Mouse (Mus musculus): ENCODE data around the gene Kpna6. TPM values are rescaled to one million over a fixed set of nuclear protein-coding genes. Genes with fewer than 3 reads are reported as not detected.

Kpna6 gene
- polyA plus RNA-seq, 1 experiment from 2014 or later, result 6.9 TPM

Small RNA genes lying within 50 kb of the gene (microRNA-seq; reads per million reads assigned to microRNA genes)
- gene Mir7016, result not detected

Other genes starting within 250 kb of the Kpna6 start
- 1.3 and 1.4 TPM in 2 replicates for gene Zbtb8b, start 231.9 kb downstream of the Kpna6 start, polyA plus RNA-seq (2015; fragmentation: Nextera tagmentation; extraction: Ambion mirVana)
- 79.2 and 87.0 TPM in 2 replicates for gene Bsdc1, start 211.2 kb downstream of the Kpna6 start, polyA plus RNA-seq (2015; fragmentation: Nextera tagmentation; extraction: Ambion mirVana)
- gene Tssk3, start 181.7 kb downstream of the Kpna6 start, polyA plus RNA-seq (2015; fragmentation: Nextera tagmentation; extraction: Ambion mirVana), result 0.13 TPM in 1 of 2 replicates, not detected in the other
- gene Fam229a, start 181.6 kb downstream of the Kpna6 start, polyA plus RNA-seq (2015; fragmentation: Nextera tagmentation; extraction: Ambion mirVana), result 0.23 and 0.60 TPM in 2 replicates
- 36.6 and 41.4 TPM in 2 replicates for gene Marcksl1, start 159.2 kb downstream of the Kpna6 start, polyA plus RNA-seq (2015; fragmentation: Nextera tagmentation; extraction: Ambion mirVana)
- 82.1 and 89.8 TPM in 2 replicates for gene Hdac1, start 130.1 kb downstream of the Kpna6 start, polyA plus RNA-seq (2015; fragmentation: Nextera tagmentation; extraction: Ambion mirVana)
- 3.1 and 3.2 TPM in 2 replicates for gene Lck, start 99.1 kb downstream of the Kpna6 start, polyA plus RNA-seq (2015; fragmentation: Nextera tagmentation; extraction: Ambion mirVana)
- 6.9 and 7.5 TPM in 2 replicates for gene Fam167b, start 94.2 kb downstream of the Kpna6 start, polyA plus RNA-seq (2015; fragmentation: Nextera tagmentation; extraction: Ambion mirVana)
- 133 and 142 TPM in 2 replicates for gene Eif3i, start 72.1 kb downstream of the Kpna6 start, polyA plus RNA-seq (2015; fragmentation: Nextera tagmentation; extraction: Ambion mirVana)
- 104 and 106 TPM in 2 replicates for gene Tmem234, start 72.1 kb downstream of the Kpna6 start, polyA plus RNA-seq (2015; fragmentation: Nextera tagmentation; extraction: Ambion mirVana)
- 0.46 and 0.91 TPM in 2 replicates for gene Dcdc2b, start 58.5 kb downstream of the Kpna6 start, polyA plus RNA-seq (2015; fragmentation: Nextera tagmentation; extraction: Ambion mirVana)
- gene Iqcc, start 53.7 kb downstream of the Kpna6 start, polyA plus RNA-seq (2015; fragmentation: Nextera tagmentation; extraction: Ambion mirVana), result 7.5 and 8.0 TPM in 2 replicates
- gene Ccdc28b, start 48.8 kb downstream of the Kpna6 start, polyA plus RNA-seq (2015; fragmentation: Nextera tagmentation; extraction: Ambion mirVana), result 11.2 and 12.7 TPM in 2 replicates
- gene Txlna, start 31.7 kb downstream of the Kpna6 start, polyA plus RNA-seq (2015; fragmentation: Nextera tagmentation; extraction: Ambion mirVana), result 22.1 and 24.2 TPM in 2 replicates
- 3.3 TPM in 2 replicates for gene Tmem39b, start 24.1 kb upstream of the Kpna6 start, polyA plus RNA-seq (2015; fragmentation: Nextera tagmentation; extraction: Ambion mirVana)
- 19.6 and 20.2 TPM in 2 replicates for gene Khdrbs1, start 69.5 kb upstream of the Kpna6 start, polyA plus RNA-seq (2015; fragmentation: Nextera tagmentation; extraction: Ambion mirVana)
- 143 and 159 TPM in 2 replicates for gene Ptp4a2, start 138.5 kb upstream of the Kpna6 start, polyA plus RNA-seq (2015; fragmentation: Nextera tagmentation; extraction: Ambion mirVana)